Comparison of ENCODE assay signal across 30 mouse cellular contexts in the genomic region with DNA sequence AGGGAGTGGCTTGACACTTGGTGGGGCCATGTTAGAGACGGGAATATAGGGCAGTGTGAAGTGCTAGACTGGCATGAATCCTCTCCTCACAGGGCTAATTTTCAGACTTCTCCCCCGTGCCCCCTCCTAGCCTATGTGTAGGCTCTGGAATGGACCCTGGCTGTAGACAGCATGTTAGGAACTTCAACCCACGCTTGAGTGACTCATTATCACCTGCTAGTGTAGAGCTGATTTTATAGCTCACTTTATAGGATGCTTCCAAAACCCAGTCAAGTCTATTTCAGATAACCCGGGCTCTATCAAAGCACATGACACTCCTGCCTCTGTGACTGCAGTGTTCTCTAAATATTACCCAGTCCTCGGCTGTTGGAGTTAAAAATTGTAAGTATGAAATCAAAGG. TPM values are rescaled to one million over a fixed set of nuclear protein-coding genes. Genes with fewer than 3 reads are reported as not detected.
DNase-seq lines count a peak whose midpoint lies in the region; ATAC-seq and TF ChIP-seq lines count a peak whose summit lies in the region.
"Had no signal": no experiment of that assay in that cellular context is flagged by ENCODE, and none has a peak within 500 bp of the region (broad histone marks: within the 10 kb centered on the region; RNA-seq: fewer than 3 reads in every experiment).

No protein-coding gene starts in this region.

- no peak for TF ChIP-seq CTCF in lung, postnatal 0 days (IDR thresholded peaks at IDR 0.05)

- no peak for ATAC-seq in hindbrain, embryonic 14.5 days (ENCODE audit: low FRiP score)
- no peak for ATAC-seq in lung, postnatal 0 days
- ATAC-seq: activated CD4-positive, CD25-positive, alpha-beta regulatory T cell, adult 4 months; CD4-positive, CD25-positive, alpha-beta regulatory T cell, adult 4 months; forebrain, embryonic 14.5 days; forebrain, embryonic 16.5 days; Patski had no signal

- no peak overlapping the region for H3K4me2 ChIP-seq in hindbrain, embryonic 14.5 days (replicated peaks)
- no peak overlapping the region for H3K4me2 ChIP-seq in lung, postnatal 0 days (replicated peaks; ENCODE audit: low read depth, low read length)
- H3K4me2 ChIP-seq: embryonic facial prominence, embryonic 13.5 days; embryonic facial prominence, embryonic 15.5 days; forebrain, embryonic 12.5 days had no signal

- no peak overlapping the region for H3K9ac ChIP-seq in hindbrain, embryonic 14.5 days
- H3K9ac ChIP-seq in lung, postnatal 0 days (replicated peaks; ENCODE audit: low read depth), result no peak overlapping the region
- H3K9ac ChIP-seq: embryonic facial prominence, embryonic 13.5 days; embryonic facial prominence, embryonic 15.5 days; forebrain, embryonic 12.5 days had no signal

- peak; percentile 11 for DNase-seq in heart, adult 11 months
- DNase-seq in heart, adult 18-20 months, result no peak
- peak; percentile 40 for DNase-seq in brain, adult 2 months (ENCODE audit: low read depth, low spot score)
- no peak for DNase-seq in hindbrain, embryonic 14.5 days (ENCODE audit: low spot score)
- no peak for DNase-seq in lung, postnatal 0 days (ENCODE audit: low spot score)
- DNase-seq: adrenal gland, adult 8-10 months; adrenal gland, postnatal 14 days; adrenal gland, postnatal 36 days; B cell, adult 2 months; cerebellum, adult 11 months; cerebellum, adult 18-20 months; cerebellum, adult 8-10 months; cerebellum, adult 9-11 months; cerebellum, postnatal 14 days; cerebellum, postnatal 36 days; embryo, embryonic 11 days had no signal

- no peaks in the 10 kb centered on the region for H3K4me1 ChIP-seq in hindbrain, embryonic 14.5 days (replicated peaks; ENCODE audit: control insufficient read depth, insufficient read depth, low read length)
- H3K4me1 ChIP-seq in lung, postnatal 0 days (ENCODE audit: insufficient read depth, low read depth, low read length), result no peaks in the 10 kb centered on the region
- H3K4me1 ChIP-seq: embryonic facial prominence, embryonic 15.5 days; forebrain, embryonic 10.5 days; forebrain, embryonic 12.5 days had no signal

- no peaks in the 10 kb centered on the region for H3K36me3 ChIP-seq in hindbrain, embryonic 14.5 days (replicated peaks; ENCODE audit: control insufficient read depth, insufficient read depth)
- H3K36me3 ChIP-seq in lung, postnatal 0 days (ENCODE audit: insufficient read depth, low read length), result no peaks in the 10 kb centered on the region
- H3K36me3 ChIP-seq: embryonic facial prominence, embryonic 13.5 days; embryonic facial prominence, embryonic 15.5 days; forebrain, embryonic 10.5 days; forebrain, embryonic 12.5 days; G1E had no signal

- TF ChIP-seq EP300 in lung, postnatal 0 days (IDR thresholded peaks at IDR 0.05), result no peak

- no peaks in the 10 kb centered on the region for H3K27me3 ChIP-seq in hindbrain, embryonic 14.5 days (ENCODE audit: control insufficient read depth, insufficient read depth, low read length)
- no peaks in the 10 kb centered on the region for H3K27me3 ChIP-seq in lung, postnatal 0 days (replicated peaks; ENCODE audit: insufficient read depth, low read length)
- H3K27me3 ChIP-seq: CH12.LX; embryonic facial prominence, embryonic 15.5 days; forebrain, embryonic 12.5 days had no signal

- no peaks in the 10 kb centered on the region for H3K9me3 ChIP-seq in hindbrain, embryonic 14.5 days (ENCODE audit: control insufficient read depth, low read length)
- no peaks in the 10 kb centered on the region for H3K9me3 ChIP-seq in lung, postnatal 0 days (ENCODE audit: low read length)
- H3K9me3 ChIP-seq: embryonic facial prominence, embryonic 13.5 days; embryonic facial prominence, embryonic 15.5 days; forebrain, embryonic 10.5 days; forebrain, embryonic 12.5 days; G1E had no signal

- 88% methylated on average over 5 of the region's 5 CpGs for WGBS in hindbrain, embryonic 14.5 days
- WGBS in lung, postnatal 0 days, result 65% methylated on average over 5 of the region's 5 CpGs

- H3K27ac ChIP-seq in hindbrain, embryonic 14.5 days, result no peak overlapping the region
- no peak overlapping the region for H3K27ac ChIP-seq in lung, postnatal 0 days (ENCODE audit: low read length)
- H3K27ac ChIP-seq: embryonic facial prominence, embryonic 13.5 days; embryonic facial prominence, embryonic 15.5 days; forebrain, embryonic 10.5 days; forebrain, embryonic 12.5 days had no signal

- no peak overlapping the region for H3K4me3 ChIP-seq in hindbrain, embryonic 14.5 days (replicated peaks; ENCODE audit: low read length)
- H3K4me3 ChIP-seq in lung, postnatal 0 days (ENCODE audit: low read depth, low read length), result no peak overlapping the region
- H3K4me3 ChIP-seq: embryonic facial prominence, embryonic 13.5 days; embryonic facial prominence, embryonic 15.5 days; erythroblast, embryonic 14.5 days; forebrain, embryonic 10.5 days; forebrain, embryonic 12.5 days had no signal

RNA-seq across cellular contexts. Expression of a gene that starts 18.2 kb away (rescaled TPM):
- not detected for total RNA-seq in heart, adult 18-20 months (2021)
- polyA plus RNA-seq in hindbrain, embryonic 14.5 days (2014; fragmentation: Nextera tagmentation; extraction: Ambion mirVana), result not detected in 2 replicates
- polyA plus RNA-seq in lung, postnatal 0 days (2015; fragmentation: Nextera tagmentation; extraction: Ambion mirVana), result 0.54 TPM in 1 of 2 replicates, not detected in the other
- total RNA-seq: CH12.LX; common myeloid progenitor, adult 5-6 weeks had no signal
- polyA plus RNA-seq: activated CD4-positive, CD25-positive, alpha-beta regulatory T cell, adult 4 months; CD4-positive, CD25-positive, alpha-beta regulatory T cell, adult 4 months; embryonic facial prominence, embryonic 11.5 days; embryonic facial prominence, embryonic 13.5 days; erythroblast, embryonic 14.5 days; forebrain, embryonic 10.5 days; forebrain, embryonic 12.5 days; forebrain, embryonic 16.5 days; G1E had no signal

RNA-seq across cellular contexts. Expression of a gene that starts 42.1 kb away (rescaled TPM):
- total RNA-seq in heart, adult 18-20 months (2021), result 10 to 100 TPM in 1 of 2 experiments, 1 to 10 TPM in 1; 9.1 to 10.1 TPM
- 20.2 and 26.4 TPM in 2 replicates for polyA plus RNA-seq in hindbrain, embryonic 14.5 days (2014; fragmentation: Nextera tagmentation; extraction: Ambion mirVana)
- 7.2 and 9.0 TPM in 2 replicates for polyA plus RNA-seq in lung, postnatal 0 days (2015; fragmentation: Nextera tagmentation; extraction: Ambion mirVana)

Comparison
In these comparisons a context has a peak if more than half of its experiments do, and no peak if none do; other contexts are left out.
1. DNase-seq: peak in heart, adult 11 months (single experiment) and brain, adult 2 months (single experiment); none in heart, adult 18-20 months (0 of 2), hindbrain, embryonic 14.5 days (single experiment) and lung, postnatal 0 days (single experiment).